Mouse (Mus musculus): ENCODE results near the gene Rpl37a. TPM values are rescaled to one million over a fixed set of nuclear protein-coding genes. Genes with fewer than 3 reads are reported as not detected.

The Rpl37a gene
- polyA plus RNA-seq, 1 experiment: 1,055 TPM

DNA sequence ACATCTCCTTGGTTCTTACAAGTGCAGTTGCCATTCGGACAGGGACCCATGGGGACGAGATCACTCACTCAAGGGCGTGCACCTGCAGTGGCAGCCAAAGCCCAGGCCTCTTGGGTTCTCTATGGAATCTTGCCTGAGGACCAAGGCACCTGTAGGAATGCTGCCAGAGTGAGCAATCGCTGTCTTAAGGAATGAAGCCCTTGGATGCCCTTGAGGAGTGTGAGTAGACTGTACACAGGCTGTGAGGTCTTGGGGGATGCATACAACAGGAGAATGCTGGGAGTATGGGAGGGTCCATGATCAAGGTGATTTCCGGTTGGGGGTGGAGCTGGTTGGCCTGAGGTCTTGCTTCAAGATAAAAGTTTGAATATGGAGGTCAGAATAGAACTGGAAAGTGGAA lies 30.3 kb downstream of the Rpl37a start:
- Histone ChIP-seq H3K4me3 (ENCODE audit: low read depth, low read length) (no peak overlapping the region), H3K27me3 (ENCODE audit: control insufficient read depth, insufficient read depth, low read length, poor library complexity, severe bottlenecking) (no peaks in the 10 kb centered on the region), H3K9ac (ENCODE audit: low read depth, poor library complexity, severe bottlenecking) (no peak overlapping the region), H3K27ac (ENCODE audit: insufficient read depth, low read length) (no peak overlapping the region), H3K36me3 (ENCODE audit: control insufficient read depth, insufficient read depth, low read length, poor library complexity, severe bottlenecking) (no peaks in the 10 kb centered on the region), H3K9me3 (replicated peaks; ENCODE audit: control insufficient read depth, insufficient read depth, low read length, poor library complexity, severe bottlenecking) (no peaks in the 10 kb centered on the region), H3K4me1 (ENCODE audit: control insufficient read depth, insufficient read depth, low read length) (no peaks in the 10 kb centered on the region)
- TF ChIP-seq EP300 (IDR thresholded peaks at IDR 0.05; ENCODE audit: insufficient read depth, low read depth, low read length) (no peak), CTCF (IDR thresholded peaks at IDR 0.05; ENCODE audit: low read depth, low read length) (no peak), POLR2A (IDR thresholded peaks at IDR 0.05; ENCODE audit: insufficient read depth, low read length) (no peak)

DNA sequence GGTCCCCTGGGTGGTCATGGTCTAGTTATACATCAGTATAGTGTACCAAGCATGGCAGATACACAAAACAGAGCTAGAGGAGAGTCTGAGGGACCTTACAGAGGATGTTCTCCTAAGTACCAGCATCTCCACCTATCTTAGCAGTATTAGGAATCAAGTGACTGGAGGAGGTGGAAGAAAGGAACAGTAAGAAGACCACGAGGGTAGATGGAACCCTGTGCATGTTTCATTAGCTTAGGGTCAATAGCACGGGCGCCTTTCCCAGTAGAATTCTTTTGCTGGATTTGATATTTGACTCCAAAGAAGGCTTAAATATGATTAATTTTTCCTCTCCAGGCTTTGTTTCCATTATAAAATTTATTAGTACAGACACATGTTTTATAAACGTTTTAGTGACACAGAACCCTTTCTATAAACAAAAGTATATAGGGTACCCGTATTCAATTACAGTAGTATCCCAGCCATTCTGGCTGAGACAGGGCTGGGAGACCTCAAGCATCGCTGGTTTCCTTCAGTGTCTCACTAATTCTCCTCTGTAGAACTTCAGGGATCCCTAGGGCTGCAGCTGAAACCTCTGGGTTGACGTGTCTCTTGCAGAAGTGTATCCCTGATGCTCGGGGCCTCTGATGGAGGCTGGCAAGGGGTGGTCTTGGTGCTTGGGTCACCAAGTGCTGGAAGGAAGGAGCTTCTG lies 33.9 kb downstream of the Rpl37a start:
- Histone ChIP-seq H3K4me1 (ENCODE audit: control insufficient read depth, insufficient read depth, low read length) (no peaks in the 10 kb centered on the region), H3K27me3 (ENCODE audit: control insufficient read depth, insufficient read depth, low read length, poor library complexity, severe bottlenecking) (no peaks in the 10 kb centered on the region), H3K27ac (ENCODE audit: insufficient read depth, low read length) (no peak overlapping the region), H3K4me3 (ENCODE audit: low read depth, low read length) (no peak overlapping the region), H3K36me3 (ENCODE audit: control insufficient read depth, insufficient read depth, low read length, poor library complexity, severe bottlenecking) (no peaks in the 10 kb centered on the region), H3K9me3 (replicated peaks; ENCODE audit: control insufficient read depth, insufficient read depth, low read length, poor library complexity, severe bottlenecking) (no peaks in the 10 kb centered on the region), H3K9ac (ENCODE audit: low read depth, poor library complexity, severe bottlenecking) (no peak overlapping the region)
- TF ChIP-seq CTCF (IDR thresholded peaks at IDR 0.05; ENCODE audit: low read depth, low read length) (no peak), EP300 (IDR thresholded peaks at IDR 0.05; ENCODE audit: insufficient read depth, low read depth, low read length) (no peak), POLR2A (IDR thresholded peaks at IDR 0.05; ENCODE audit: insufficient read depth, low read length) (no peak)

DNA sequence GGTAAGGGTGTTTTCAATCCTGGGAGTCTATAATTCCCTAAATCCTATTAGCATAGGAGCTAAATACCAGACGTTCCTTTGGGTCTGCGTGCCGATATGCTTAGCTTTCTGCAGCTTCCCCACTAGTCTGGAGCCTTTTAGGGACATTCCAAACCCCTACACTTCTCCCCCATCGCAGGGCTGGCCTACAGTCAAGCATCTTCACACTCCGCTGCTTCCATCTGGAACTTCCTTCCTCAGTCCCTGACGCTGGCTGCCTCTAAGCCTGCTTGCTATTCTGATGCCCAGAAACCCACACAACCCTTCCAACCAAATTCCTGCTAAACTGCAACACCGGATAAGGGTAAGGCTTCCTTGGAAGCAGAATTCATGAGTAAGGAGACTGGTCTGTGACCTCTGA lies 35.3 kb downstream of the Rpl37a start:
- Histone ChIP-seq H3K36me3 (ENCODE audit: control insufficient read depth, insufficient read depth, low read length, poor library complexity, severe bottlenecking) (no peaks in the 10 kb centered on the region), H3K4me1 (ENCODE audit: control insufficient read depth, insufficient read depth, low read length) (no peaks in the 10 kb centered on the region), H3K27me3 (ENCODE audit: control insufficient read depth, insufficient read depth, low read length, poor library complexity, severe bottlenecking) (no peaks in the 10 kb centered on the region), H3K27ac (ENCODE audit: insufficient read depth, low read length) (no peak overlapping the region), H3K9ac (ENCODE audit: low read depth, poor library complexity, severe bottlenecking) (no peak overlapping the region), H3K9me3 (replicated peaks; ENCODE audit: control insufficient read depth, insufficient read depth, low read length, poor library complexity, severe bottlenecking) (no peaks in the 10 kb centered on the region), H3K4me3 (ENCODE audit: low read depth, low read length) (no peak overlapping the region)
- TF ChIP-seq EP300 (IDR thresholded peaks at IDR 0.05; ENCODE audit: insufficient read depth, low read depth, low read length) (no peak), POLR2A (IDR thresholded peaks at IDR 0.05; ENCODE audit: insufficient read depth, low read length) (no peak), CTCF (IDR thresholded peaks at IDR 0.05; ENCODE audit: low read depth, low read length) (no peak)

DNA sequence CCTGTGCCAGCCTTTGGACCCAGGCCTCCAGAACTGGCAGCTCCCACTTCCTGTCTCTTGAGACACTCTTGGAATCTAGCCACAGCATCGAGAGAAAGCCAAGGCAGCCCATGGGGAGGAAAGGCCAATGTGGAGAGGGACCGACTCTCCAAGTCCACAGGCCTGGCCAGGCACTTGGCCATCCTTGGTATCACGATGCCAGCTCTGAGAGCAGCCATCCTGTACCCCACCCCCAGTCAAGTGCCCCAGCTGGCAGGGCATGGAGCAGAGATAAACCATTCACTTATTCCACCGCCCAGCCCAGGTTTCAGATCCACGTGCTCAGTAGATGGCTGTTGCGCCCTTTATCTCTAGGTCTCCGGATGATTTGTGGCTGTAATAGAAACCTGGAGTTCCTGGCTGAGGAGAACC lies 40.3 kb downstream of the Rpl37a start:
- no peak for TF ChIP-seq POLR2A (IDR thresholded peaks at IDR 0.05; ENCODE audit: insufficient read depth, low read length)
- no peak for TF ChIP-seq EP300 (IDR thresholded peaks at IDR 0.05; ENCODE audit: insufficient read depth, low read depth, low read length)
- TF ChIP-seq CTCF (IDR thresholded peaks at IDR 0.05; ENCODE audit: low read depth, low read length): no peak
- no peak overlapping the region for H3K9ac ChIP-seq (ENCODE audit: low read depth, poor library complexity, severe bottlenecking)
- no peaks in the 10 kb centered on the region for H3K27me3 ChIP-seq (ENCODE audit: control insufficient read depth, insufficient read depth, low read length, poor library complexity, severe bottlenecking)
- no peaks in the 10 kb centered on the region for H3K36me3 ChIP-seq (ENCODE audit: control insufficient read depth, insufficient read depth, low read length, poor library complexity, severe bottlenecking)
- H3K27ac ChIP-seq (ENCODE audit: insufficient read depth, low read length): no peak overlapping the region
- no peaks in the 10 kb centered on the region for H3K9me3 ChIP-seq (replicated peaks; ENCODE audit: control insufficient read depth, insufficient read depth, low read length, poor library complexity, severe bottlenecking)
- H3K4me3 ChIP-seq (ENCODE audit: low read depth, low read length): no peak overlapping the region
- no peaks in the 10 kb centered on the region for H3K4me1 ChIP-seq (ENCODE audit: control insufficient read depth, insufficient read depth, low read length)

DNA sequence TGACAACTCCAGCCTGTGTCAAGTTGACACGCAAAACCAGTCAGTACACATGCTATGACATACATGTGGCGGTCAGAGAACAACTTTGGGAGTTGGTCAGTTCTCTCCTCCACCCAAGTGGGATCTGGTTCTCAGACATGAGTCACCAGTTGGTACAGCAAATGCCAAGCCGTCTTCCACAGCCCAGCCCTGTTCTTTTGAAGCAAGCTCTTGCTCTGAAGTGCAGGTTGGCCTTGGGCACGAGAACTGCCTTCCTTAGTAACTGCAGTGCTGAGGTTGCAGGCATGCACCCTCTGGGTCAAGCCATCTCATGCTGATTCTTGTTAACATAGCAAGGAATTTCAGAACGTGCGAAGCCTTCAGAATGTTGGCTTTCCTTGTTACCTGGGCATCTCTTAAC lies 42.1 kb downstream of the Rpl37a start:
- Histone ChIP-seq H3K27me3 (ENCODE audit: control insufficient read depth, insufficient read depth, low read length, poor library complexity, severe bottlenecking) (no peaks in the 10 kb centered on the region; the same call in 1 of the 2 replicates), H3K36me3 (ENCODE audit: control insufficient read depth, insufficient read depth, low read length, poor library complexity, severe bottlenecking) (no peaks in the 10 kb centered on the region), H3K9ac (ENCODE audit: low read depth, poor library complexity, severe bottlenecking) (no peak overlapping the region), H3K4me3 (ENCODE audit: low read depth, low read length) (no peak overlapping the region), H3K9me3 (replicated peaks; ENCODE audit: control insufficient read depth, insufficient read depth, low read length, poor library complexity, severe bottlenecking) (no peaks in the 10 kb centered on the region), H3K4me1 (ENCODE audit: control insufficient read depth, insufficient read depth, low read length) (no peaks in the 10 kb centered on the region), H3K27ac (ENCODE audit: insufficient read depth, low read length) (no peak overlapping the region)
- TF ChIP-seq CTCF (IDR thresholded peaks at IDR 0.05; ENCODE audit: low read depth, low read length) (no peak), EP300 (IDR thresholded peaks at IDR 0.05; ENCODE audit: insufficient read depth, low read depth, low read length) (no peak), POLR2A (IDR thresholded peaks at IDR 0.05; ENCODE audit: insufficient read depth, low read length) (no peak)

DNA sequence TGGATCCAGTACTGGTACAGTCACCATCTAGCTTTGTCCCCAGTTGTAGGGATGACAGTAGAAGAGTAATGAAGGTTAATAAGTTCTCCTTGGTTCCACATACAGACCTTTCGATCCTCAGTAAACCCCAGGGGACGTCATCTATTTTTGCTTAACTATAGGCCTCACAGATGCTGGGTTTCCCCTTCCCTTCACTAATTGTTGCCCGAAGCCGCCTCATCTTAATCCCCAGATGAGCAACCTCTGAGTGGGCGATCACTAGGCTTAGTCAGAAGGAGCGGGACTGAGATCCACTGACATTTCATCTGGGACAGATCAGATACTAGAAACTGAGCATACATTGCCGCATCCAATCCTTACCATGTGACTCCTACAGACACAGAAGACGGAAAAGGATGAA lies 44.1 kb downstream of the Rpl37a start:
- Histone ChIP-seq H3K9ac (ENCODE audit: low read depth, poor library complexity, severe bottlenecking) (no peak overlapping the region), H3K36me3 (ENCODE audit: control insufficient read depth, insufficient read depth, low read length, poor library complexity, severe bottlenecking) (no peaks in the 10 kb centered on the region), H3K4me3 (ENCODE audit: low read depth, low read length) (no peak overlapping the region), H3K27me3 (ENCODE audit: control insufficient read depth, insufficient read depth, low read length, poor library complexity, severe bottlenecking) (no peaks in the 10 kb centered on the region; the same call in 1 of the 2 replicates), H3K9me3 (replicated peaks; ENCODE audit: control insufficient read depth, insufficient read depth, low read length, poor library complexity, severe bottlenecking) (no peaks in the 10 kb centered on the region), H3K27ac (ENCODE audit: insufficient read depth, low read length) (no peak overlapping the region), H3K4me1 (ENCODE audit: control insufficient read depth, insufficient read depth, low read length) (no peaks in the 10 kb centered on the region)
- TF ChIP-seq EP300 (IDR thresholded peaks at IDR 0.05; ENCODE audit: insufficient read depth, low read depth, low read length) (no peak), POLR2A (IDR thresholded peaks at IDR 0.05; ENCODE audit: insufficient read depth, low read length) (no peak), CTCF (IDR thresholded peaks at IDR 0.05; ENCODE audit: low read depth, low read length) (no peak)

Measured in ES-Bruce4 (cell line).